Mouse (Mus musculus) neural tube, embryonic 12.5 days (tissue): Measurements from ENCODE around the gene Wdr74. TPM values are rescaled to one million over a fixed set of nuclear protein-coding genes. Genes with fewer than 3 reads are reported as not detected.

ENCODE experiments used
- ATAC-seq: fragments of 200-750 bp; cut with Nextera tagmentation; 2 replicates; pipeline ENCODE4 v1.8.0; 2017; ENCODE audit warnings: low read depth, mild to moderate bottlenecking, moderate TSS enrichment, moderate library complexity; ENCODE audit not compliant: low FRiP score
- H3K27ac ChIP-seq: fragments of 300-500 bp; sonication (generic); 2 replicates; pipeline ENCODE4 v1.5.1; 2016
- H3K27me3 ChIP-seq: fragments of 300-500 bp; sonication (generic); replicated peaks from 2 replicates; pipeline ENCODE4 v1.6.1; 2016; ENCODE audit warnings: mild to moderate bottlenecking
- H3K36me3 ChIP-seq: fragments of 300-500 bp; sonication (generic); 2 replicates; pipeline ENCODE4 v1.6.1; 2016; ENCODE audit warnings: mild to moderate bottlenecking
- H3K4me1 ChIP-seq: fragments of 300-500 bp; sonication (generic); 2 replicates; pipeline ENCODE4 v1.6.1; 2016
- H3K4me2 ChIP-seq: fragments of 300-500 bp; sonication (generic); replicated peaks from 2 replicates; pipeline ENCODE4 v1.6.1; 2016; ENCODE audit warnings: mild to moderate bottlenecking
- H3K4me3 ChIP-seq: fragments of 300-500 bp; sonication (generic); 2 replicates; pipeline ENCODE4 v1.5.1; 2016
- H3K9ac ChIP-seq: fragments of 300-500 bp; sonication (generic); 2 replicates; pipeline ENCODE4 v1.6.1; 2016; ENCODE audit warnings: mild to moderate bottlenecking
- H3K9me3 ChIP-seq: fragments of 300-500 bp; sonication (generic); 2 replicates; pipeline ENCODE4 v1.6.1; 2016; ENCODE audit warnings: mild to moderate bottlenecking
- WGBS: fragments of 180-500 bp; shearing (Covaris S2); methylation state at CpG from one replicate; pipeline ENCODE4 v1.1.7; 2016; 5-methylcytosine and 5-hydroxymethylcytosine counted together
- polyA plus RNA-seq: library from polyadenylated mRNA; unstranded; fragments of >200 nt; fragmentation: Nextera tagmentation; extraction: Ambion mirVana; gene quantifications from 2 replicates; pipeline ENCODE4 v1.2.1, GENCODE M21; 2016

The Wdr74 gene
- polyA plus RNA-seq, 1 experiment from 2014 or later, result 83.5 TPM

- Histone ChIP-seq H3K9me3 (no peaks in the 10 kb centered on the region), H3K4me2 (peak overlapping the region; percentile 98), H3K4me1 (peaks cover 9% of the 10 kb centered on the region), H3K27me3 (no peaks in the 10 kb centered on the region), H3K27ac (no peak overlapping the region), H3K36me3 (peaks cover 30% of the 10 kb centered on the region), H3K9ac (peak overlapping the region; percentile 61), H3K4me3 (peak overlapping the region; percentile 62)
- 4% methylated on average over 11 of the region's 11 CpGs for WGBS
- ATAC-seq, result peak; percentile 38
Measured at GRCm38 (mm10) chr19:8736160-8736467, 487 bp downstream of the Wdr74 start.

- H3K4me1 ChIP-seq, result peaks cover 19% of the 10 kb centered on the region
- no peak for ATAC-seq
- 92% methylated on average over 7 of the region's 7 CpGs for WGBS
- no peak overlapping the region for H3K9ac ChIP-seq
- H3K36me3 ChIP-seq, result peaks cover 39% of the 10 kb centered on the region
- H3K9me3 ChIP-seq, result no peaks in the 10 kb centered on the region
- no peaks in the 10 kb centered on the region for H3K27me3 ChIP-seq
- no peak overlapping the region for H3K27ac ChIP-seq
- H3K4me3 ChIP-seq, result no peak overlapping the region
- no peak overlapping the region for H3K4me2 ChIP-seq
Measured at GRCm38 (mm10) chr19:8738911-8739310, 3.3 kb downstream of the Wdr74 start.

- no peak overlapping the region for H3K27ac ChIP-seq
- no peaks in the 10 kb centered on the region for H3K9me3 ChIP-seq
- no peak for ATAC-seq
- WGBS, result 95% methylated on average over 6 of the region's 6 CpGs
- H3K4me2 ChIP-seq, result no peak overlapping the region
- peaks cover 43% of the 10 kb centered on the region for H3K36me3 ChIP-seq
- H3K27me3 ChIP-seq, result no peaks in the 10 kb centered on the region
- no peak overlapping the region for H3K4me3 ChIP-seq
- H3K4me1 ChIP-seq, result peaks cover 19% of the 10 kb centered on the region
- H3K9ac ChIP-seq, result no peak overlapping the region
Measured at GRCm38 (mm10) chr19:8739646-8740045, 4.0 kb downstream of the Wdr74 start.

- 69% methylated on average over 14 of the region's 14 CpGs for whole genome bisulfite sequencing
- H3K27me3 ChIP-seq, result no peaks in the 10 kb centered on the region
Measured at GRCm38 (mm10) chr19:8740603-8741002, 5.0 kb downstream of the Wdr74 start, which contains the start of gene 1700092M07Rik. 1700092M07Rik (plus strand) TSS chr19:8740718.

GRCm38 (mm10) chr19:8741243-8741869 is 5.7 kb downstream of the Wdr74 start, which contains the start of gene Stx5a:
Stx5a (plus strand) TSS chr19:8741413.
- Histone ChIP-seq H3K9me3 (no peaks in the 10 kb centered on the region), H3K4me1 (peaks cover 19% of the 10 kb centered on the region), H3K9ac (peak within 1 kb of the TSS; percentile 83), H3K36me3 (peaks cover 57% of the 10 kb centered on the region), H3K27ac (peak within 1 kb of the TSS; percentile 69; the same call in 1 of the 2 replicates), H3K27me3 (no peaks in the 10 kb centered on the region), H3K4me3 (peak within 1 kb of the TSS; percentile 76), H3K4me2 (peak within 1 kb of the TSS; percentile 89)
- ATAC-seq, result peak; percentile 97
- under 1% methylated on average over 36 of the region's 36 CpGs for WGBS

More at GRCm38 (mm10) chr19:8740603-8741002, 5.0 kb downstream of the Wdr74 start, which contains the start of gene 1700092M07Rik:
- H3K4me3 ChIP-seq, result peak within 1 kb of the TSS; percentile 76
- peak; percentile 37 for ATAC-seq
- H3K9me3 ChIP-seq, result no peaks in the 10 kb centered on the region
- peaks cover 49% of the 10 kb centered on the region for H3K36me3 ChIP-seq
- H3K4me2 ChIP-seq, result peak within 1 kb of the TSS; percentile 89
- H3K4me1 ChIP-seq, result peaks cover 19% of the 10 kb centered on the region
- peak within 1 kb of the TSS; percentile 83 for H3K9ac ChIP-seq
- peak within 1 kb of the TSS; percentile 69; the same call in 1 of the 2 replicates for H3K27ac ChIP-seq

- ATAC-seq, result no peak
- Histone ChIP-seq H3K36me3 (peaks cover 63% of the 10 kb centered on the region), H3K27me3 (no peaks in the 10 kb centered on the region), H3K4me2 (peak overlapping the region; percentile 89), H3K9ac (peak overlapping the region; percentile 83), H3K4me3 (peak overlapping the region; percentile 76), H3K4me1 (peaks cover 19% of the 10 kb centered on the region), H3K9me3 (no peaks in the 10 kb centered on the region), H3K27ac (no peak overlapping the region)
- WGBS, result 24% methylated on average over 14 of the region's 14 CpGs
Measured at GRCm38 (mm10) chr19:8742176-8742575, 6.5 kb downstream of the Wdr74 start.

GRCm38 (mm10) chr19:8745382-8745781 is 9.8 kb downstream of the Wdr74 start:
- Histone ChIP-seq H3K27ac (no peak overlapping the region), H3K9ac (no peak overlapping the region), H3K4me2 (no peak overlapping the region), H3K9me3 (no peaks in the 10 kb centered on the region), H3K4me3 (no peak overlapping the region), H3K4me1 (peaks cover 17% of the 10 kb centered on the region), H3K27me3 (no peaks in the 10 kb centered on the region), H3K36me3 (peaks cover 68% of the 10 kb centered on the region)
- 98% methylated on average over 1 of the region's 1 CpGs for WGBS
- ATAC-seq, result no peak

GRCm38 (mm10) chr19:8747368-8747767 is 11.7 kb downstream of the Wdr74 start:
- Histone ChIP-seq H3K27me3 (no peaks in the 10 kb centered on the region), H3K27ac (no peak overlapping the region), H3K4me1 (peaks cover 6% of the 10 kb centered on the region), H3K9ac (no peak overlapping the region), H3K4me2 (no peak overlapping the region), H3K36me3 (peaks cover 82% of the 10 kb centered on the region), H3K4me3 (no peak overlapping the region), H3K9me3 (no peaks in the 10 kb centered on the region)
- 71% methylated on average over 2 of the region's 2 CpGs for WGBS
- ATAC-seq, result no peak

GRCm38 (mm10) chr19:8755652-8756051 is 20.0 kb downstream of the Wdr74 start:
- Histone ChIP-seq H3K9me3 (no peaks in the 10 kb centered on the region), H3K27me3 (no peaks in the 10 kb centered on the region), H3K9ac (no peak overlapping the region), H3K4me1 (peaks cover 19% of the 10 kb centered on the region), H3K4me2 (peak overlapping the region; percentile 77), H3K4me3 (no peak overlapping the region), H3K27ac (no peak overlapping the region), H3K36me3 (peaks cover 41% of the 10 kb centered on the region)
- 78% methylated on average over 3 of the region's 3 CpGs for WGBS
- no peak for ATAC-seq

GRCm38 (mm10) chr19:8756635-8757387 is 21.2 kb downstream of the Wdr74 start, which contains the start of gene Nxf1:
Nxf1 (plus strand) TSS chr19:8757073.
- H3K4me3 ChIP-seq, result peak within 1 kb of the TSS; percentile 96
- peak; percentile 95 for ATAC-seq
- peaks cover 31% of the 10 kb centered on the region for H3K36me3 ChIP-seq
- H3K27me3 ChIP-seq, result no peaks in the 10 kb centered on the region
- H3K9ac ChIP-seq, result peak within 1 kb of the TSS; percentile 96
- 1% methylated on average over 74 of the region's 75 CpGs for WGBS
- H3K9me3 ChIP-seq, result no peaks in the 10 kb centered on the region
- H3K27ac ChIP-seq, result peak within 1 kb of the TSS; percentile 80
- peaks cover 19% of the 10 kb centered on the region for H3K4me1 ChIP-seq
- peak within 1 kb of the TSS; percentile 77 for H3K4me2 ChIP-seq

- ATAC-seq, result no peak
- WGBS, result 8% methylated on average over 14 of the region's 14 CpGs
Measured at GRCm38 (mm10) chr19:8757471-8757998, 21.9 kb downstream of the Wdr74 start.

GRCm38 (mm10) chr19:8758899-8759298 is 23.3 kb downstream of the Wdr74 start:
- Histone ChIP-seq H3K4me3 (no peak overlapping the region), H3K4me1 (peaks cover 19% of the 10 kb centered on the region), H3K9me3 (no peaks in the 10 kb centered on the region), H3K27ac (no peak overlapping the region), H3K27me3 (no peaks in the 10 kb centered on the region), H3K36me3 (peaks cover 35% of the 10 kb centered on the region), H3K4me2 (peak overlapping the region; percentile 77; the same call in 1 of the 2 replicates), H3K9ac (no peak overlapping the region)
- 94% methylated on average over 2 of the region's 2 CpGs for WGBS
- ATAC-seq, result no peak

More at GRCm38 (mm10) chr19:8757471-8757998, 21.9 kb downstream of the Wdr74 start:
- H3K9ac ChIP-seq, result peak overlapping the region; percentile 96
- H3K4me3 ChIP-seq, result peak overlapping the region; percentile 96
- peaks cover 19% of the 10 kb centered on the region for H3K4me1 ChIP-seq
- no peaks in the 10 kb centered on the region for H3K27me3 ChIP-seq
- H3K27ac ChIP-seq, result no peak overlapping the region; the same call in 1 of the 2 replicates
- H3K4me2 ChIP-seq, result peak overlapping the region; percentile 77
- H3K36me3 ChIP-seq, result peaks cover 31% of the 10 kb centered on the region
- no peaks in the 10 kb centered on the region for H3K9me3 ChIP-seq
